13 mouse cellular contexts compared by ENCODE assay signal in genomic region chr5:63169687-63170086, GRCm38 (mm10).
DNase-seq lines count a peak whose midpoint lies in the region; TF ChIP-seq lines count a peak whose summit lies in the region.
"Had no signal": no experiment of that assay in that cellular context is flagged by ENCODE, and none has a peak within 500 bp of the region (broad histone marks: within the 10 kb centered on the region; RNA-seq: fewer than 3 reads in every experiment).

No protein-coding gene starts in this region.

- no peak overlapping the region for H3K27ac ChIP-seq in left cerebral cortex, adult 2 months
- H3K27ac ChIP-seq in kidney, adult 2 months (ENCODE audit: insufficient read depth, low read depth, low read length), result no peak overlapping the region
- H3K27ac ChIP-seq: gastrocnemius, adult 2 months; heart, embryonic 13.5 days; limb, embryonic 12.5 days had no signal

- DNase-seq in left cerebral cortex, adult 2 months (ENCODE audit: extremely low spot score in 1 of 2, low spot score in 2 of 2), result peak; percentile 21 to 22
- no peak for DNase-seq in left cerebral cortex, adult 11 months (ENCODE audit: low spot score)
- DNase-seq in frontal cortex, postnatal 14 days (ENCODE audit: low spot score in 2 of 2), result peak; percentile 6 to 14
- peak; percentile 36 to 80 for DNase-seq in left cerebral cortex, postnatal 25 days (ENCODE audit: low spot score in 2 of 2)
- peak; percentile 26 to 50 for DNase-seq in right cerebral cortex, postnatal 36 days (ENCODE audit: low spot score in 2 of 2)
- DNase-seq in thymus, postnatal 25 days, result no peak
- no peak for DNase-seq in kidney, adult 2 months
- no peak for DNase-seq in urinary bladder, postnatal 14 days (ENCODE audit: low spot score)
- DNase-seq: gastrocnemius, adult 2 months; kidney, adult 8-10 months; spleen, adult 18-20 months had no signal

- no peaks in the 10 kb centered on the region for H3K27me3 ChIP-seq in kidney, adult 2 months (replicated peaks; ENCODE audit: control insufficient read depth, insufficient read depth, low read length)
- H3K27me3 ChIP-seq: heart, embryonic 13.5 days; limb, embryonic 12.5 days had no signal

- no peak overlapping the region for H3K4me3 ChIP-seq in left cerebral cortex, adult 2 months
- no peak overlapping the region for H3K4me3 ChIP-seq in kidney, adult 2 months (ENCODE audit: insufficient read depth, low read depth, low read length)
- H3K4me3 ChIP-seq: gastrocnemius, adult 2 months; heart, embryonic 13.5 days; limb, embryonic 12.5 days had no signal

- TF ChIP-seq POLR2A in kidney, adult 2 months (IDR thresholded peaks at IDR 0.05; ENCODE audit: low read depth, low read length), result no peak

- no peaks in the 10 kb centered on the region for H3K4me1 ChIP-seq in kidney, adult 2 months (ENCODE audit: control insufficient read depth, insufficient read depth, low read length)
- H3K4me1 ChIP-seq: heart, embryonic 13.5 days; limb, embryonic 12.5 days had no signal

- WGBS in kidney, adult 2 months, result 64% methylated on average over 2 of the region's 2 CpGs

- intact Hi-C loops in left cerebral cortex, adult 2 months (cut with DNase I), result loop anchor here (5.0 kb wide), 2 partner anchors 158 to 333 kb away; no protein-coding TSS in a partner anchor
- intact Hi-C loops in left cerebral cortex, postnatal 25 days (cut with DNase I), result loop anchor here (10.0 kb wide), 2 partner anchors 225 to 335 kb away; no protein-coding TSS in a partner anchor

- no peak for TF ChIP-seq CTCF in left cerebral cortex, adult 2 months (IDR thresholded peaks at IDR 0.05)
- no peak for TF ChIP-seq CTCF in kidney, adult 2 months (conservative IDR thresholded peaks at IDR 0.05; ENCODE audit: insufficient read depth, insufficient read length, low read depth, low read length)

- no peaks in the 10 kb centered on the region for H3K36me3 ChIP-seq in kidney, adult 2 months (ENCODE audit: control insufficient read depth, insufficient read depth, low read length)
- H3K36me3 ChIP-seq: heart, embryonic 13.5 days; limb, embryonic 12.5 days had no signal

Comparison
In these comparisons a context has a peak if more than half of its experiments do, and no peak if none do; other contexts are left out.
1. DNase-seq: peak in left cerebral cortex, adult 2 months (2 of 2), frontal cortex, postnatal 14 days (2 of 2), left cerebral cortex, postnatal 25 days (2 of 2) and right cerebral cortex, postnatal 36 days (2 of 2); none in left cerebral cortex, adult 11 months (single experiment), thymus, postnatal 25 days (single experiment), kidney, adult 2 months (single experiment) and urinary bladder, postnatal 14 days (single experiment).